Mouse (Mus musculus): ENCODE results near the gene Slc6a3. TPM values are rescaled to one million over a fixed set of nuclear protein-coding genes. Genes with fewer than 3 reads are reported as not detected.

The Slc6a3 gene
- 0.04 and 0.08 TPM in 2 replicates for polyA plus RNA-seq (2012; rRNA removed)

- H3K4me3 ChIP-seq (ENCODE audit: insufficient read depth, low read length), result peak within 1 kb of the TSS; percentile 12; the same call in 1 of the 2 replicates
- TF ChIP-seq POLR2A (IDR thresholded peaks at IDR 0.05; ENCODE audit: extremely low read depth, insufficient read depth, low read length) (no peak), CTCF (IDR thresholded peaks at IDR 0.05; ENCODE audit: extremely low read depth, insufficient read depth, low read length) (no peak)
- no peaks in the 10 kb centered on the region for H3K4me1 ChIP-seq (ENCODE audit: control insufficient read depth, insufficient read depth, low read length)
- no peak within 1 kb of the TSS for H3K27ac ChIP-seq (ENCODE audit: insufficient read depth, low read length)
Measured at GRCm38 (mm10) chr13:73536403-73536821, at the start of gene Slc6a3. Gene Slc6a3, plus strand, starts transcription at chr13:73536747.

GRCm38 (mm10) chr13:73488105-73488504 is 48.4 kb upstream of the Slc6a3 start:
- no peak for TF ChIP-seq POLR2A (IDR thresholded peaks at IDR 0.05; ENCODE audit: extremely low read depth, insufficient read depth, low read length)
- TF ChIP-seq CTCF (IDR thresholded peaks at IDR 0.05; ENCODE audit: extremely low read depth, insufficient read depth, low read length), result no peak
- Histone ChIP-seq H3K4me1 (ENCODE audit: control insufficient read depth, insufficient read depth, low read length) (0 out of 2 replicates have a peak, but pooled peaks cover 4% of the 10 kb centered on the region), H3K27ac (ENCODE audit: insufficient read depth, low read length) (no peak overlapping the region), H3K4me3 (ENCODE audit: insufficient read depth, low read length) (no peak overlapping the region)

GRCm38 (mm10) chr13:73488707-73489106 is 47.8 kb upstream of the Slc6a3 start:
- Histone ChIP-seq H3K4me3 (ENCODE audit: insufficient read depth, low read length) (no peak overlapping the region), H3K4me1 (ENCODE audit: control insufficient read depth, insufficient read depth, low read length) (0 out of 2 replicates have a peak, but pooled peaks cover 4% of the 10 kb centered on the region), H3K27ac (ENCODE audit: insufficient read depth, low read length) (no peak overlapping the region)
- no peak for TF ChIP-seq CTCF (IDR thresholded peaks at IDR 0.05; ENCODE audit: extremely low read depth, insufficient read depth, low read length)
- no peak for TF ChIP-seq POLR2A (IDR thresholded peaks at IDR 0.05; ENCODE audit: extremely low read depth, insufficient read depth, low read length)

GRCm38 (mm10) chr13:73489986-73490385 is 46.6 kb upstream of the Slc6a3 start:
- Histone ChIP-seq H3K4me1 (ENCODE audit: control insufficient read depth, insufficient read depth, low read length) (0 out of 2 replicates have a peak, but pooled peaks cover 4% of the 10 kb centered on the region), H3K4me3 (ENCODE audit: insufficient read depth, low read length) (no peak overlapping the region), H3K27ac (ENCODE audit: insufficient read depth, low read length) (no peak overlapping the region)
- TF ChIP-seq CTCF (IDR thresholded peaks at IDR 0.05; ENCODE audit: extremely low read depth, insufficient read depth, low read length), result no peak
- TF ChIP-seq POLR2A (IDR thresholded peaks at IDR 0.05; ENCODE audit: extremely low read depth, insufficient read depth, low read length), result no peak

- no peak overlapping the region for H3K27ac ChIP-seq (ENCODE audit: insufficient read depth, low read length)
- H3K4me3 ChIP-seq (ENCODE audit: insufficient read depth, low read length), result no peak overlapping the region
- 0 out of 2 replicates have a peak, but pooled peaks cover 4% of the 10 kb centered on the region for H3K4me1 ChIP-seq (ENCODE audit: control insufficient read depth, insufficient read depth, low read length)
- TF ChIP-seq POLR2A (IDR thresholded peaks at IDR 0.05; ENCODE audit: extremely low read depth, insufficient read depth, low read length) (no peak), CTCF (IDR thresholded peaks at IDR 0.05; ENCODE audit: extremely low read depth, insufficient read depth, low read length) (no peak)
Measured at GRCm38 (mm10) chr13:73490564-73491170, 45.9 kb upstream of the Slc6a3 start.

GRCm38 (mm10) chr13:73493183-73493582 is 43.4 kb upstream of the Slc6a3 start:
- Histone ChIP-seq H3K4me1 (ENCODE audit: control insufficient read depth, insufficient read depth, low read length) (0 out of 2 replicates have a peak, but pooled peaks cover 4% of the 10 kb centered on the region), H3K4me3 (ENCODE audit: insufficient read depth, low read length) (no peak overlapping the region), H3K27ac (ENCODE audit: insufficient read depth, low read length) (no peak overlapping the region)
- no peak for TF ChIP-seq POLR2A (IDR thresholded peaks at IDR 0.05; ENCODE audit: extremely low read depth, insufficient read depth, low read length)
- TF ChIP-seq CTCF (IDR thresholded peaks at IDR 0.05; ENCODE audit: extremely low read depth, insufficient read depth, low read length), result no peak

- Histone ChIP-seq H3K4me1 (ENCODE audit: control insufficient read depth, insufficient read depth, low read length) (0 out of 2 replicates have a peak, but pooled peaks cover 2% of the 10 kb centered on the region), H3K4me3 (ENCODE audit: insufficient read depth, low read length) (no peak overlapping the region), H3K27ac (ENCODE audit: insufficient read depth, low read length) (no peak overlapping the region)
- TF ChIP-seq POLR2A (IDR thresholded peaks at IDR 0.05; ENCODE audit: extremely low read depth, insufficient read depth, low read length), result no peak
- TF ChIP-seq CTCF (IDR thresholded peaks at IDR 0.05; ENCODE audit: extremely low read depth, insufficient read depth, low read length), result no peak
Measured at GRCm38 (mm10) chr13:73494528-73494927, 42.0 kb upstream of the Slc6a3 start.

GRCm38 (mm10) chr13:73496137-73496536 is 40.4 kb upstream of the Slc6a3 start:
- H3K4me1 ChIP-seq (ENCODE audit: control insufficient read depth, insufficient read depth, low read length), result no peaks in the 10 kb centered on the region
- TF ChIP-seq CTCF (IDR thresholded peaks at IDR 0.05; ENCODE audit: extremely low read depth, insufficient read depth, low read length) (no peak), POLR2A (IDR thresholded peaks at IDR 0.05; ENCODE audit: extremely low read depth, insufficient read depth, low read length) (no peak)

GRCm38 (mm10) chr13:73499893-73500604 is 36.5 kb upstream of the Slc6a3 start:
- TF ChIP-seq POLR2A (IDR thresholded peaks at IDR 0.05; ENCODE audit: extremely low read depth, insufficient read depth, low read length) (no peak), CTCF (IDR thresholded peaks at IDR 0.05; ENCODE audit: extremely low read depth, insufficient read depth, low read length) (no peak)
- no peak overlapping the region for H3K27ac ChIP-seq (ENCODE audit: insufficient read depth, low read length)
- H3K4me1 ChIP-seq (ENCODE audit: control insufficient read depth, insufficient read depth, low read length), result no peaks in the 10 kb centered on the region
- H3K4me3 ChIP-seq (ENCODE audit: insufficient read depth, low read length), result no peak overlapping the region

More at GRCm38 (mm10) chr13:73496137-73496536, 40.4 kb upstream of the Slc6a3 start:
- Histone ChIP-seq H3K27ac (ENCODE audit: insufficient read depth, low read length) (no peak overlapping the region), H3K4me3 (ENCODE audit: insufficient read depth, low read length) (no peak overlapping the region)

All from cortical plate, adult 2 months (tissue).